Mouse (Mus musculus) CH12.LX (cell line): ENCODE results near the gene Wnk2.
"Not testable (repeated sequence)": the region's sequence is repeated elsewhere in the genome, so short reads cannot be mapped to it uniquely, and the experiment has no call there.

Experiments used
- CTCF ChIP-seq, 2 experiments: IDR thresholded peaks in 1 of 2; conservative IDR thresholded peaks in 1 of 2; 2 replicates each; pipeline ENCODE4 v1.5.1; 2011 to 2012; ENCODE audit warnings: low read depth in 2 of 2, low read length in 2 of 2, improper control_type of control experiment in 1 of 2, inconsistent platforms in 1 of 2, mild to moderate bottlenecking in 1 of 2, moderate library complexity in 1 of 2
- E2F4 ChIP-seq: IDR thresholded peaks from 2 replicates; pipeline ENCODE4 v1.6.1; 2011; ENCODE audit warnings: low read depth, low read length, improper control_type of control experiment; ENCODE audit not compliant: insufficient replicate concordance
- EP300 ChIP-seq: IDR thresholded peaks from 2 replicates; pipeline ENCODE4 v1.6.1; 2011; ENCODE audit warnings: low read length, improper control_type of control experiment
- HCFC1 ChIP-seq: IDR thresholded peaks from 2 replicates; pipeline ENCODE4 v1.6.1; 2012; ENCODE audit warnings: low read depth, mild to moderate bottlenecking, inconsistent platforms, low read length, improper control_type of control experiment
- KAT2A ChIP-seq: IDR thresholded peaks from 2 replicates; pipeline ENCODE4 v1.6.1; 2012; ENCODE audit warnings: low read length, improper control_type of control experiment, inconsistent platforms; ENCODE audit not compliant: insufficient replicate concordance
- MAX ChIP-seq: IDR thresholded peaks from 2 replicates; pipeline ENCODE4 v1.6.1; 2011; ENCODE audit warnings: low read length, improper control_type of control experiment
- MYC ChIP-seq: IDR thresholded peaks from 2 replicates; pipeline ENCODE4 v1.6.1; 2011; ENCODE audit warnings: low read depth, mild to moderate bottlenecking, improper control_type of control experiment, low read length
- POLR2A ChIP-seq: IDR thresholded peaks from 2 replicates; pipeline ENCODE4 v1.6.1; 2011; ENCODE audit warnings: low read depth, mild to moderate bottlenecking, improper control_type of control experiment, low read length
- RCOR1 ChIP-seq: conservative IDR thresholded peaks from 2 replicates; pipeline ENCODE4 v1.6.1; 2012; ENCODE audit warnings: low read depth, mild to moderate bottlenecking, inconsistent platforms, low read length, improper control_type of control experiment
- SMC3 ChIP-seq: IDR thresholded peaks from 2 replicates; pipeline ENCODE4 v1.6.1; 2011; ENCODE audit warnings: low read depth, low read length, improper control_type of control experiment
- USF1 ChIP-seq: IDR thresholded peaks from 2 replicates; pipeline ENCODE4 v1.6.1; 2014; ENCODE audit warnings: low read depth, mild to moderate bottlenecking, inconsistent platforms, low read length, improper control_type of control experiment
- USF2 ChIP-seq: conservative IDR thresholded peaks from 2 replicates; pipeline ENCODE4 v1.6.1; 2011; ENCODE audit warnings: low read depth, low read length, improper control_type of control experiment
- ZC3H11A ChIP-seq: IDR thresholded peaks from 2 replicates; pipeline ENCODE4 v1.6.1; 2012; ENCODE audit warnings: low read depth, mild to moderate bottlenecking, inconsistent platforms, low read length, improper control_type of control experiment
- ZKSCAN1 ChIP-seq: IDR thresholded peaks from 2 replicates; pipeline ENCODE4 v1.6.1; 2012; ENCODE audit warnings: low read depth, inconsistent platforms, low read length, improper control_type of control experiment, borderline replicate concordance

- TF ChIP-seq RCOR1; CTCF (conservative IDR thresholded peaks at IDR 0.05 in 1 of 2, IDR thresholded peaks at IDR 0.05 in 1 of 2; ENCODE audit: low read depth in 2 of 2, low read length in 2 of 2); MAX; EP300; USF1; SMC3; E2F4; KAT2A; ZKSCAN1; ZC3H11A; MYC; POLR2A; HCFC1; USF2: not testable (repeated sequence)
These were observed 93.1 kb downstream of the Wnk2 start for GRCm38 (mm10) chr13:49054753-49055152.
